Mouse (Mus musculus) CH12.LX (cell line): ENCODE measurements at regions not wholly inside any gene's neighbourhood (a gene's known extent, or its start where the extent isn't known, plus 50 kb on each side); places are given as distances from the start of the nearest gene placed in this dataset.

Experiments used
- CTCF ChIP-seq, 2 experiments: IDR thresholded peaks in 1 of 2; conservative IDR thresholded peaks in 1 of 2; 2 replicates each; pipeline ENCODE4 v1.5.1; 2011 to 2012; ENCODE audit warnings: low read depth in 2 of 2, low read length in 2 of 2, improper control_type of control experiment in 1 of 2, inconsistent platforms in 1 of 2, mild to moderate bottlenecking in 1 of 2, moderate library complexity in 1 of 2
- EP300 ChIP-seq: IDR thresholded peaks from 2 replicates; pipeline ENCODE4 v1.6.1; 2011; ENCODE audit warnings: low read length, improper control_type of control experiment
- GABPA ChIP-seq: IDR thresholded peaks from 2 replicates; pipeline ENCODE4 v1.6.1; 2012; ENCODE audit warnings: low read depth, low read length, improper control_type of control experiment, inconsistent platforms; ENCODE audit not compliant: insufficient replicate concordance
- MAFK ChIP-seq: IDR thresholded peaks from 2 replicates; pipeline ENCODE4 v1.6.1; 2011; ENCODE audit warnings: low read length, improper control_type of control experiment; ENCODE audit not compliant: insufficient replicate concordance
- MYC ChIP-seq: IDR thresholded peaks from 2 replicates; pipeline ENCODE4 v1.6.1; 2011; ENCODE audit warnings: low read depth, mild to moderate bottlenecking, improper control_type of control experiment, low read length
- NRF1 ChIP-seq: IDR thresholded peaks from 2 replicates; pipeline ENCODE4 v1.6.1; 2014; ENCODE audit warnings: low read depth, mild to moderate bottlenecking, inconsistent platforms, low read length, improper control_type of control experiment, moderate library complexity
- PAX5 ChIP-seq: IDR thresholded peaks from 2 replicates; pipeline ENCODE4 v1.6.1; 2012; ENCODE audit warnings: low read length, inconsistent platforms, mixed read lengths
- POLR2A ChIP-seq: IDR thresholded peaks from 2 replicates; pipeline ENCODE4 v1.6.1; 2011; ENCODE audit warnings: low read depth, mild to moderate bottlenecking, improper control_type of control experiment, low read length
- POLR2AphosphoS2 ChIP-seq: IDR thresholded peaks from 2 replicates; pipeline ENCODE4 v1.6.1; 2011; ENCODE audit warnings: low read depth, low read length, improper control_type of control experiment
- SIN3A ChIP-seq: IDR thresholded peaks from 2 replicates; pipeline ENCODE4 v1.6.1; 2012; ENCODE audit warnings: low read length, improper control_type of control experiment, inconsistent platforms
- TCF12 ChIP-seq: IDR thresholded peaks from 2 replicates; pipeline ENCODE4 v1.6.1; 2014; ENCODE audit warnings: low read depth, mild to moderate bottlenecking, inconsistent platforms, low read length, improper control_type of control experiment
- USF1 ChIP-seq: IDR thresholded peaks from 2 replicates; pipeline ENCODE4 v1.6.1; 2014; ENCODE audit warnings: low read depth, mild to moderate bottlenecking, inconsistent platforms, low read length, improper control_type of control experiment
- ZKSCAN1 ChIP-seq: IDR thresholded peaks from 2 replicates; pipeline ENCODE4 v1.6.1; 2012; ENCODE audit warnings: low read depth, inconsistent platforms, low read length, improper control_type of control experiment, borderline replicate concordance

GRCm38 (mm10) chr7:83015756-83016155, 148.6 kb downstream of the Mex3b start:
- TF ChIP-seq MAFK (no peak), POLR2AphosphoS2 (no peak), USF1 (no peak), PAX5 (no peak), CTCF (conservative IDR thresholded peaks at IDR 0.05 in 1 of 2, IDR thresholded peaks at IDR 0.05 in 1 of 2; ENCODE audit: low read depth in 2 of 2, low read length in 2 of 2) (no peak), POLR2A (no peak), ZKSCAN1 (no peak), GABPA (no peak), NRF1 (no peak), SIN3A (no peak), TCF12 (no peak), MYC (no peak), EP300 (no peak)
